Mouse (Mus musculus): ENCODE measurements at regions not wholly inside any gene's neighbourhood (a gene's known extent, or its start where the extent isn't known, plus 50 kb on each side); places are given as distances from the start of the nearest gene placed in this dataset.

GRCm38 (mm10) chr9:52379031-52379430, 210.7 kb upstream of the Zc3h12c start:
- DNase-seq (ENCODE audit: low spot score), result no peak

- DNase-seq (ENCODE audit: low spot score), result no peak
Observed at GRCm38 (mm10) chr9:52377761-52378160, 209.4 kb upstream of the Zc3h12c start.

GRCm38 (mm10) chr9:52376914-52377313, 208.5 kb upstream of the Zc3h12c start:
- no peak for DNase-seq (ENCODE audit: low spot score)

GRCm38 (mm10) chr9:52371296-52371695, 202.9 kb upstream of the Zc3h12c start:
- no peak for DNase-seq (ENCODE audit: low spot score)

- no peak for DNase-seq (ENCODE audit: low spot score)
Observed at GRCm38 (mm10) chr9:52368911-52369310, 200.5 kb upstream of the Zc3h12c start.

GRCm38 (mm10) chr9:52368080-52368479, 199.7 kb upstream of the Zc3h12c start:
- DNase-seq (ENCODE audit: low spot score), result no peak

GRCm38 (mm10) chr9:52366046-52366445, 197.7 kb upstream of the Zc3h12c start:
- no peak for DNase-seq (ENCODE audit: low spot score)

GRCm38 (mm10) chr9:52361599-52361998, 193.2 kb upstream of the Zc3h12c start:
- no peak for DNase-seq (ENCODE audit: low spot score)

DNA sequence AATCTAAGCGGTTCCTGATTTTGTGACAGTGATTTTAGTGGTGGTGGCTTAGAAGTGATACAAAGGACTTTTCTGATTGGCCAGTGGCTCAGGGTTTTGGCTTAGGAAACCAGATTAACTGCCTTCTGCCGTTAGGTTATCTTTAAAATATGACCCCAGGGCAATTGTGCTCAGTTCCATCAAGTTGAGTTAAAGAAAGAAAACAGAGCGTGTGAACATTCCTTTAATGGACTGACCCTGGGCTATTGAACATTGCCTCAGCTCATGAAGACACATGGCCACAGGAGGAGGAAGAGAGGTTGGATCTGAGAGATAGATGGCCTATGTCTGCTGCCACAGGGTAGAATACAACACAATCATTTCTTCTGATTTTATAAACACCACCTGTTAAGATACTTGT, 191.0 kb upstream of the Zc3h12c start:
- DNase-seq (ENCODE audit: low spot score), result no peak

DNA sequence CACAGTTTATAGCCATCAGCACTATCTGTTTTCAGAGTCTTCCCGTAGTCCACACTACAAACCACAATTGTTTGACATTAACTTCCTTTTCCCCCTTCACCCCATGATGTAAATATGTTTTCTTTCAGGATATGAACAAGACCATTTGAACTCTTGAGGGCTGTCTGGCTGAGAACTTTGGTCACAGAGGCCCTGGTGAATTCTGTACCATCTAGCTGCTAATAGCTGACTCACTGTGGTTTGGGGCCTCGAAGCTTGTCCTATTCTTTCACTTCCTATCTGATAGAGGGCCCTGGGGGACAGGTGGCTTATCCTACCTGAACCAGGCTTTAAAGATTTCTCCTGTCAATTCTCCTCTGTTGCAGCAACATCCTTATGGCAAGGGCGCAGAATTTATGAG, 188.2 kb upstream of the Zc3h12c start:
- DNase-seq (ENCODE audit: low spot score), result no peak

DNA sequence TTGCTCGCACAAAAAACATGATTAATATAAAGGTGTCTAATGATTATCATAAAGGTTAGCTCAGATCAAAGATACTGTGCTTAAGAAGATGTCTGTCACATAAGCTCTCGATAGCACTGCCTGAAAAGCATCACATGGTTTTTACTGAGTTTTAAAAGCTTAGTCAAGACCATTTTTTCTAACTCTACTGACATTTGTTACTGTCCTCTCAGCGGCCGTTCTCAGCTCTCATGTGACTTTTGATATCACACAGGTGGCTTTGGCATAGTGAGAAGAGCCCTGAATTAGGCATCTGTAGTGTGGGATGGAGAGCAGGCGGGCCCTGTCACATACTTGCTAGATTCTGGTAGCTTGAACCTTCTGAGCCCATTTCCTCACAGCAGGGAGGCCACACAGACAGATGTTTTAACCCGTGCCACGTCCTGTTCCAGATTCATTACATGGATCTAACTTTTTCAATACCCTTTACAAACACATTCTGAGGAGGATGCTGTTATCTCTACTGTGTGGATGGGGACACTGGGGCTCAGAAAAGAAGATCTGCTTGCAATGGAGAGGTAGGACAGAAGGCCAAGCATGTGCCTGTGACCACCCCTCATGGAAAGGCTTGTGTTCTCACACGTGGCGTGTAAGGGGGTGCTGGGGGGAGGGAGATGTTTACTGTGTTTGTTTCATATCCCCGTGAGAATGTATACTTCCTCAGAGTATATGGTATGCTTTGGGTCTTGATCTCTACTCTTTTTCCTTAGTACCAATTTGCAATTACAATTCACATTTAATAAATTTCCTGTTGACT, 187.0 kb upstream of the Zc3h12c start:
- DNase-seq (ENCODE audit: low spot score), result no peak

DNA sequence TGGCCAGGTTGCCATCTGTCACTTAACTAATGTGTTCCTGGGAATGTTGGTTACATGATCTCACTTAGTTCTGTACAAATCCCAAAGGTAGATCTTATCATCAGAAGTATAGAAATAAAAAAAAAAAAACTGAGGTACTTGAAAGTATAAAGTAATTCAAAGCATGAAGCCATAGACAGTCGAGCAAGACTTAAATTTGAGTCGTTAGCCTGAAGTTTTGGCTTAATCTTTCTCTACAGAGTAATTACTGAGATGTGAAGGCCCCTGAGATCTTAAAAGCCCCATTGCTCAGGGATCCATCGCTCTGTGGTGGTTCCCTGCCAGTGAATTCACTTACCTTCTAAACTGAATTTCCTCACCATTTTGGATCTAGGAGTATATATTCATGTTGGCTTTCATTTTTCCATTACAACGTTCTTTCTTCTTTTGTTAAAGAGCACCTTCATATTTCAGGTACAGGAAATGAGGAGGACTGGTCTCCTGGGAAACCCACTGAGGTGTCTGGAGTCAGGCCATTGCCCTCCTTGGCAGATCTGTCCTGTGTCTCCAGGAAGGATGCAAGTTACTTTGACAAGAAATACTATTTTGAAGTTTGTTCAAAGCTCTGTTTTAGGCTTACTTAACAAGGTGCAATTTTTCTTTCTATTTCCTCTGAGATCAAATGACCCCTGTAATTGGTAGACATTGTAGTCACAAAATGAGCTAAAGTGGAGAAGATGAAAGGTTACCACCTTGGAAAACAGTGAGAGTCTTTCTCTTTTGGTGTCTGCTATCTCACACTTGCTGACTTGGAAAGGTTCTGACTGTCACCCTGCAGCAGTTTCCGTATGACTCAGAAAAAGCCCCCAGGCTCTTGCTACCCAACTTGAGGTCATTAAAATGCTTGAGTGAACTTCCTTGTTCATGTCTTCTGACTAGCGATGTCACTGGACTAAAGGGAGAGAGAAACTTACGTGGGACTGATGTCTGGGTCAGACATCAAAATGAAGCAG, 180.5 kb upstream of the Zc3h12c start:
- no peak for DNase-seq (ENCODE audit: low spot score)

DNA sequence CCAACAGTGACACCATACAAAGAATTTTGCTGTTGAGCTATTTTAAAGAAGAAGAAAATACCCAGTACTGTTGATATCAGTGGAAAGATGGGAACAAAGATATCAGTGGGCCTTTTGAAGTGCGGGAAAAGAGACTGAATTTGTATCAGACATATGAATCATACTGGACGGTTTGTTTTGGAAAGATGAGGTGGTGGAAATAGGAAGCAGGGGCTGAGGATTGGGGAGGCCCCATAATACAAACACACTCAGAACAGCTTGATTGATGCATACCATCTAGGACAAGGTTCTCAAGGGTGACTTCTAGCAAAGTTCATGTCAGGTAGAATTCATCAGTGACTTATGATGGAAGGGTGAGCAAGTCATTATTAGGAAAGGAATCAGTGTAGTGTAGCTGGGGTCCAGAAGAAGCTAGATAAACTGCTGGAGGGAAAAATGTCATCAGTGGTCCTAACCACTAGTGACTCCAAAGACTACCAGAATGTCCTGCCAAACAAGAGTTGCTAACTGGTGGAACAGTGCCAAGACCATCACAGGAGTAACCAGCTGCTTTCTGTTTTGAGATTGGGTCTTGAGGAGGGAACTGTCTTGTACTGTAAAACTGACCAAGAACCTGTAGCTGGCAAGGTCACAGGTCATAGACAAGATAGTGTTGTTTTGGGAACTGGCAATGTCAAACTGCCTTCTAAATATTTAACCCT, 176.0 kb upstream of the Zc3h12c start:
- DNase-seq (ENCODE audit: low spot score), result no peak

DNA sequence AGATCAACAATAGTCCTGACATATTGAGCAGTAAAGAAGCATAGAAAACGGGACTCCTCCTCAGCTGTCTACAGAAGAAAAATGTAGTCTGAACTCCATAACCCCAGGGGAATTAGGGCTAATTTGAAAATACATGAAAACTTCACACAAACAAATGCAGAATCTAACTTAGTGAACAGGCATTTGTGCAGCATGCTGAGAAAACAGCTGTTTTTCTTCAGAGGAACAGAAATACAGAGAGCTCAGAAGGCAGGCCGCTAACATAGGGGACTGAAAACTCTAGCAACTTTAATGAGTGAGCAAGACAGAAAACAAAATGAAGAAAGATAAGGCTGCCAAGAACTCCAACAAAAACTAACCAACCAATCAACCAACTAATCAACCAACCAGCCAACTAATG, 172.7 kb upstream of the Zc3h12c start:
- no peak for DNase-seq (ENCODE audit: low spot score)

DNA sequence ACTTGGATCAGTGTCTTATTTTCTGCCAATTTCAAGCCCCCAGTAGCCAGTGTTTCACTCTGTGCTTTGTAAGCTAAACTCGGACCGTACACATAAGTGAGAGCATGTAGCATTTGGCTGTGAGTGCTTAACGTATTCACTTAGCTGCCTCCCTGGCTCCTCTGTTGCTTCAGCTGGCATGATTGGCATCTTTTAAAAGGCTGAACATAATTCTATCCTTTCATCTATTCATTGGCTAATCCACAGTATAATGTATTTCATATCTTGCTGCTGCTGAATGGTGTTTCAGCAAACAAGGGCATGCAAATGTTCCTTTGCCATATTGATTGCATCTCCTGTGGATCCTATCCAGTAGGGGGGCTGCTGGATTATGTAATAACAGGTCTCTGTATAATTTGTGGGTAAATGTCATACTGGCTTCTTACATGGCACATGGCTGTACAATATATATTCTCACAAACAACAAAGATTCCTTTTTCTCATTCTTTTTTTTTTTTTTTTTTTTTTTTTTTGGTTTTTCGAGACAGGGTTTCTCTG, 169.5 kb upstream of the Zc3h12c start:
- no peak for DNase-seq (ENCODE audit: low spot score)

DNA sequence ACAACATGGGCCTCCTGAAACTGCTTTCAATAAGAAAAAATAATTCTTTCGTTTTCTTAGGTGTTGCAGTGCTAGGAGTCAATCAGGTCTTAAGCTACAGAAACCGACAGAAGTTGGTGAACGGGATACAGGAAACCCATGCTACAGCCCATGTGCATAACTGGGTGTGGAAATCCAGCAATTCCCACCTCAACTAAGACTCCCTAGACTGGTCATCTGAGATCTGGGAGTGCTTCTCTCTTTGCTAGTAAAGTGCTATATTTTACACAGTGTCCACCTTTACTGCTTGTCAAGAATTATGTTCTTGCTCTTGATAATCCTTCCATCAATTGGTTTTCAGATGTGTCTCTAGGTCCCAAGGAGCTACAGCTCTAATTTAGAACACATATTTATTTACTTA, 166.4 kb upstream of the Zc3h12c start:
- no peak for DNase-seq (ENCODE audit: low spot score)

DNA sequence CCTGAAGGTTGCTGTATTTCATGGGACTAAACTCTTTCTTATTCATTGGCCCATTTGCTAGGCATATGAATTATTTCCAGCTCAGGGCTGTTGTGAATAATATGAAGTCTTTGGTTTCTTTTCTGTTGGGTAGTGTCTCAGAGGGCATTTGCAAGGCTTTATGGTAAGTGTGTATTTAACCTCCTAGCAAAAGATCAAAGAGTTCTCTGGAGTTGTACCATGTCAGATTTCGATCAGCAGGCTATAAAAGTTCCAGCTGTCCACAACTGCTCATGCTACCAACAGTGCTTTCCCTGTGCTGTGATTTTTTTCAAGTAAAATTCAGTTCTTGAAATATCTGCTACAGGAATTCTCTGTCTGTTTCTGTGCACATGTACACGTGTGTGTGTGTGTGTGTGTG, 165.5 kb upstream of the Zc3h12c start:
- DNase-seq (ENCODE audit: low spot score), result no peak

GRCm38 (mm10) chr9:52331748-52332147, 163.4 kb upstream of the Zc3h12c start:
- no peak for DNase-seq (ENCODE audit: low spot score)

- DNase-seq (ENCODE audit: low spot score), result no peak
Observed at GRCm38 (mm10) chr9:52330652-52331051, 162.3 kb upstream of the Zc3h12c start.

GRCm38 (mm10) chr9:52324347-52324746, 156.0 kb upstream of the Zc3h12c start:
- DNase-seq (ENCODE audit: low spot score), result no peak

DNA sequence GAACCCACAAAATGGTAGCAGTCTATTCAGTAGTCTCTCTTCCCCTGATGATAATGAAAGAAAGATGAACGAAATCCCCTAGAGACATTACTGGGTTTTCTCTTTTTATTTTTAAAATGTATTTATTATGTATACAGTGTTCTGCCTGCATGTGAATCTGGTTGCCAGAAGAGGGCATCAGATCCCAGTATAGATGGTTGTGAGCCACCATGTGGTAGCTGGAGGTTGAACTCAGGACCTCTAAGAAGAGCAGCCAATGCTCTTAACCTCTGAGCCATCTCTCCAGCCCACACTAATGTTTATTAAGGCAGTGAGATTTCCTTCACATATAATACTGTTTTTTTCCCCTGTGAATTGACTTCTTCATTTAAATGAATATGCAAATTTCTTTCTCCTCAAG, 155.4 kb upstream of the Zc3h12c start:
- DNase-seq (ENCODE audit: low spot score), result no peak

GRCm38 (mm10) chr9:52323226-52323625, 154.9 kb upstream of the Zc3h12c start:
- DNase-seq (ENCODE audit: low spot score), result no peak
